Mouse (Mus musculus) liver, embryonic 15.5 days (tissue): ENCODE results near the gene Zdhhc17. TPM values are rescaled to one million over a fixed set of nuclear protein-coding genes. Genes with fewer than 3 reads are reported as not detected.

ENCODE experiments used
- ATAC-seq: fragments of 200-750 bp; cut with Nextera tagmentation; 2 replicates; pipeline ENCODE4 v1.8.0; 2017; ENCODE audit warnings: moderate number of reproducible peaks, mild to moderate bottlenecking, moderate library complexity; ENCODE audit not compliant: insufficient read depth
- H3K27ac ChIP-seq: fragments of 300-500 bp; sonication (generic); replicated peaks from 2 replicates; pipeline ENCODE4 v1.5.1; 2015; ENCODE audit warnings: mild to moderate bottlenecking, inconsistent platforms
- H3K27me3 ChIP-seq: fragments of 300-500 bp; sonication (generic); 2 replicates; pipeline ENCODE4 v1.6.1; 2015; ENCODE audit warnings: mild to moderate bottlenecking, inconsistent platforms
- H3K36me3 ChIP-seq: fragments of 300-500 bp; sonication (generic); replicated peaks from 2 replicates; pipeline ENCODE4 v1.6.1; 2015; ENCODE audit warnings: moderate library complexity, mild to moderate bottlenecking, inconsistent platforms
- H3K4me1 ChIP-seq: fragments of 300-500 bp; sonication (generic); replicated peaks from 2 replicates; pipeline ENCODE4 v1.6.1; 2015; ENCODE audit warnings: inconsistent platforms
- H3K4me2 ChIP-seq: fragments of 300-500 bp; sonication (generic); 2 replicates; pipeline ENCODE4 v1.6.1; 2015; ENCODE audit warnings: moderate library complexity, mild to moderate bottlenecking, inconsistent platforms
- H3K4me3 ChIP-seq: fragments of 300-500 bp; sonication (generic); replicated peaks from 2 replicates; pipeline ENCODE4 v1.5.1; 2015; ENCODE audit warnings: mild to moderate bottlenecking, inconsistent platforms
- H3K9ac ChIP-seq: fragments of 300-500 bp; sonication (generic); 2 replicates; pipeline ENCODE4 v1.6.1; 2015; ENCODE audit warnings: moderate library complexity, mild to moderate bottlenecking, inconsistent platforms
- H3K9me3 ChIP-seq: fragments of 300-500 bp; sonication (generic); replicated peaks from 2 replicates; pipeline ENCODE4 v1.6.1; 2016; ENCODE audit warnings: inconsistent platforms
- WGBS: fragments of 180-500 bp; shearing (Covaris S2); methylation state at CpG from one replicate; pipeline ENCODE4 v1.1.7; 2015; ENCODE audit warnings: mixed read lengths; ENCODE audit not compliant: insufficient replicate concordance; 5-methylcytosine and 5-hydroxymethylcytosine counted together
- polyA plus RNA-seq: library from polyadenylated mRNA; unstranded; fragments of >200 nt; fragmentation: Nextera tagmentation; extraction: Ambion mirVana; gene quantifications from 2 replicates; pipeline ENCODE4 v1.2.1, GENCODE M21; 2015

Gene Zdhhc17
- polyA plus RNA-seq, 1 experiment from 2014 or later: 5.1 TPM

GRCm38 (mm10) chr10:110920368-110920950, 89.5 kb downstream of the Zdhhc17 start:
- Histone ChIP-seq H3K27me3 (peaks cover 38% of the 10 kb centered on the region), H3K27ac (peak overlapping the region; percentile 24; the same call in 1 of the 2 replicates), H3K9ac (peak overlapping the region; percentile 43), H3K36me3 (no peaks in the 10 kb centered on the region), H3K4me3 (peak overlapping the region; percentile 58), H3K4me1 (peaks cover 25% of the 10 kb centered on the region), H3K4me2 (peak overlapping the region; percentile 84), H3K9me3 (no peaks in the 10 kb centered on the region)
- peak; percentile 41 for ATAC-seq
- 2% methylated on average over 15 of the region's 15 CpGs for WGBS

DNA sequence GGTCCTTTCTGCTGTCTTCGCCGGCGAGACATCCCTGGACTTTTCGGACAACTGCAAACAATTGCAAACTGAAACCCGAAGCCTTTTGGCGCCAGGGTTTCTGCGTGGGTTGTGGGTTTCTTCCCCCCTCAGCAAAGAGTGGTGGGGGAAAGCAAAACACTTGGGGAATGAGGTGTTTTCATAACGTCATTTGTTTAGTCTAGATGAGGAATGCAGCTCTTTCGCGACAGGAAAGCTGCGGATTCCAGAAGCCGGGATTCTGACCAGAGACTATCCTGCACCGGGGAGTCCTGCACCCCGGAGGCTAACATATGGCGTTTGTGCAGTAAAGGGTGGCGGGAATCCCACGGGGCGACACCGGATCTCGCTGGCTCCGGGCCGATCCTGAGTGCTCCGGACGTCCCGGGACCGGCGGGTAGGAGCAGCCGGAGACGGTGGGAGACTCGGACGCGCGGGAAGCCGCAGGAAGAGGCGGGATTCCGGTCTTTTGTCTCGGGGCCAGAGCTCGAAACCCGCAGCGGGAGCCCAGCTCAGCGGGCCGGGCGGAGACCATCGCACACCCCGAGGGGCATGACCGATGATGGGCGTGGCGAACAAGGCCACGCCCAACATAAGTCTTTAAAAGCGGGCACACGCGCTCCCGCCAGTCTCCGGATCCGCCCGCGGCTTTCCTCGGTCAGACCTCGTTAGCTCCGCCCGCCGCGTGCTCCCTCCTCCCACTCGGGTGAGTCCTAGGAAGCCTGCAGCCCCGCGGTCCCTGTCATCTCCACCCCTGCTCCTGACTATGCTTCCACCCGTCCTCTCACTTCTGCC, 90.2 kb downstream of the Zdhhc17 start, which contains the start of gene Csrp2:
TSS of gene Csrp2 (plus strand) at position 259 of the 813 bp plus-strand sequence.
- peak; percentile 89 for ATAC-seq
- under 1% methylated on average over 67 of the region's 67 CpGs for WGBS
- no peaks in the 10 kb centered on the region for H3K36me3 ChIP-seq
- peak within 1 kb of the TSS; percentile 50 for H3K9ac ChIP-seq
- no peaks in the 10 kb centered on the region for H3K9me3 ChIP-seq
- peak within 1 kb of the TSS; percentile 58 for H3K4me3 ChIP-seq
- H3K27ac ChIP-seq: peak within 1 kb of the TSS; percentile 65; the same call in 1 of the 2 replicates
- peaks cover 38% of the 10 kb centered on the region for H3K27me3 ChIP-seq
- peaks cover 25% of the 10 kb centered on the region for H3K4me1 ChIP-seq
- H3K4me2 ChIP-seq: peak within 1 kb of the TSS; percentile 84

DNA sequence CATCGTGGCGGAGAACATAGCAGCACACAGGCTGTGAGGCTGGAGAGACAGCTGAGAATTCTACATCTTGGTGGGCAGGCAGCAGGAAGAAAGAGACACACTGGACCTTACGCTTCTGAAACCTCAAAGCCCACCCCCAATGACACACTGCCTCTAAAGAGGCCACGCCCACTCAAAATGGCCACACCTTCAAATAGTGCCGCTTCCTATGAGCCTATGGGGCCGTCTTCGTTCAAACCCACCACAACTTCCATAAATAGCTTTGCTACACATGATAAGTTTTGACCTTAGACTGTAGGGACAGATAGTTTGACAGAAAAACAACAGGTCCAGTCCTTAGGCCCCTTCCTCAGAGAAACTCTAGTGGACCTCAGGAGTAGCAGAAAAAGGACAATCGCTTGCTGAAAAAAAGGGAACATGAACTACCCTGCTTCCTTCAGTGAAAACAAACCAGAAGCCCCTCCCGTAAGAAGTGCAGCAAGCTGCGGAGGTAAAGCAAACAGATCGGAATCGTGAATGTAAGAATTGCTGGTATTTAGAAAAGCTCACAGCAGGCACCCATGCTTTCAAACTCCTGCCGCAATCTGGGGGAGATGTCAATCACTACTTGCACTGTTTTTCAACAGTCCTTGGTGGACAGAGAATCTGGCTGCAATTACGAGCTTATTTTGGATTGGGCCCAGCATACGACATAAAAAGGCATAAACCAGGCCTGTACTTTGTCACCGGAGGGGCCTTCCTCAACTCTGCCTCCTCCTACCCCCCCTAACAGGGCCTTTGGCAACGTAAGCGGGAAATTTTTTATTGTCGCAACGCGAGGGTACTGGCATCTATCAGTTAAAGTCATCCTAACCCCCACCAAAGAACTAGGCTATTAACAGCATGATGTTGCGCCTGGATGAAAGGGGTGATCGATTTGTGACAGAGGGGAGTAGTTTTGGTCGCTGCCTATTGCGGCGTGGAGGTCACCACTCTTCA, 91.2 kb downstream of the Zdhhc17 start:
- no peak overlapping the region for H3K9ac ChIP-seq
- H3K4me1 ChIP-seq: peaks cover 25% of the 10 kb centered on the region
- H3K4me2 ChIP-seq: peak overlapping the region; percentile 84
- ATAC-seq: no peak
- WGBS: 12% methylated on average over 26 of the region's 26 CpGs
- no peaks in the 10 kb centered on the region for H3K9me3 ChIP-seq
- H3K27ac ChIP-seq: no peak overlapping the region
- H3K27me3 ChIP-seq: peaks cover 38% of the 10 kb centered on the region
- H3K36me3 ChIP-seq: no peaks in the 10 kb centered on the region
- H3K4me3 ChIP-seq: peak overlapping the region; percentile 58

DNA sequence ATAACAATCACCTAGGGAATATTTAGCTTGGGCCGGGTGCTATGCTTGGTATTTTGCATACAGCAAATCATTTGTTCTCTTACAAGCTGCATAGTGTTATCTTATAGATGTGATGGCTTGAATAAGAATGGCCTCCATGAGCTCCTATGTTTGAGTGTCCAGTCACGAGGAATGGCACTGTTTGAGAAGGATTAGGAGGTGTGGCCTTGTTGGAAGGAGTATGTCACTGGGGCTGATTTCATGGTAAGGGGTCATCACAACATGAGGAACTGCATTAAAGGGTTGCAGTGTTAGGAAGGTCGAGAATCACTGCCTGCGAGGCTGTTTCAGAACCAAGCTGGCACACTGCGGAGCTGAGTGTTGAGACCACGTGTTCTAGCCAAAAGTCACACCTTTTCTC, 92.4 kb downstream of the Zdhhc17 start:
- Histone ChIP-seq H3K9ac (no peak overlapping the region), H3K4me1 (peaks cover 25% of the 10 kb centered on the region), H3K27ac (no peak overlapping the region), H3K27me3 (peaks cover 34% of the 10 kb centered on the region), H3K4me3 (no peak overlapping the region), H3K9me3 (no peaks in the 10 kb centered on the region), H3K36me3 (no peaks in the 10 kb centered on the region), H3K4me2 (no peak overlapping the region)
- 73% methylated on average over 6 of the region's 6 CpGs for WGBS
- ATAC-seq: no peak

- no peaks in the 10 kb centered on the region for H3K36me3 ChIP-seq
- 68% methylated on average over 11 of the region's 11 CpGs for WGBS
- peaks cover 25% of the 10 kb centered on the region for H3K4me1 ChIP-seq
- no peak overlapping the region for H3K27ac ChIP-seq
- no peak for ATAC-seq
- no peaks in the 10 kb centered on the region for H3K9me3 ChIP-seq
- no peak overlapping the region for H3K9ac ChIP-seq
- H3K4me2 ChIP-seq: no peak overlapping the region
- peaks cover 33% of the 10 kb centered on the region for H3K27me3 ChIP-seq
- H3K4me3 ChIP-seq: no peak overlapping the region
These were observed 93.1 kb downstream of the Zdhhc17 start for GRCm38 (mm10) chr10:110916666-110917344.

DNA sequence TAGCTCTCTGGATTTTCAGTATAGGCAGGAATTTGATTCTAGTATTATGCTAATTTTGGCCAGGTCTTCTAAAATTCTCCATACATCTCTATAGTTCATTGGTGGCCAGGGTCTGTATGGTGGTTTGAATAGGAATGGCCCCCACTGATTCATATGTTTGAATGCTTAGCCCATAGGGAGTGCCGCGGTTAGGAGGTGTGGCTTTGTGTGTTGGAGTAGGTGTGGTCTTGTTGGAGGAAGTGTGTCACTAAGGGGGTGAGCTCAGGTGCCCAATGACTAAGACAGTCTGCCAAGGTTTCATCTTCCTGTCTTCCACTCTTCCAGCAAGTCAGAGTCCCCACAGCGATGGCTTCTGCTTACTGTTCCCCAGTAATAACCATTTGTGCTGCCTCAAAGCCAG, 106.1 kb downstream of the Zdhhc17 start:
- WGBS: 68% methylated on average over 3 of the region's 3 CpGs
- ATAC-seq: no peak
- H3K9me3 ChIP-seq: no peaks in the 10 kb centered on the region
- H3K4me3 ChIP-seq: no peak overlapping the region
- H3K9ac ChIP-seq: no peak overlapping the region
- H3K36me3 ChIP-seq: no peaks in the 10 kb centered on the region
- no peak overlapping the region for H3K27ac ChIP-seq
- no peaks in the 10 kb centered on the region for H3K27me3 ChIP-seq
- no peaks in the 10 kb centered on the region for H3K4me1 ChIP-seq
- no peak overlapping the region for H3K4me2 ChIP-seq

DNA sequence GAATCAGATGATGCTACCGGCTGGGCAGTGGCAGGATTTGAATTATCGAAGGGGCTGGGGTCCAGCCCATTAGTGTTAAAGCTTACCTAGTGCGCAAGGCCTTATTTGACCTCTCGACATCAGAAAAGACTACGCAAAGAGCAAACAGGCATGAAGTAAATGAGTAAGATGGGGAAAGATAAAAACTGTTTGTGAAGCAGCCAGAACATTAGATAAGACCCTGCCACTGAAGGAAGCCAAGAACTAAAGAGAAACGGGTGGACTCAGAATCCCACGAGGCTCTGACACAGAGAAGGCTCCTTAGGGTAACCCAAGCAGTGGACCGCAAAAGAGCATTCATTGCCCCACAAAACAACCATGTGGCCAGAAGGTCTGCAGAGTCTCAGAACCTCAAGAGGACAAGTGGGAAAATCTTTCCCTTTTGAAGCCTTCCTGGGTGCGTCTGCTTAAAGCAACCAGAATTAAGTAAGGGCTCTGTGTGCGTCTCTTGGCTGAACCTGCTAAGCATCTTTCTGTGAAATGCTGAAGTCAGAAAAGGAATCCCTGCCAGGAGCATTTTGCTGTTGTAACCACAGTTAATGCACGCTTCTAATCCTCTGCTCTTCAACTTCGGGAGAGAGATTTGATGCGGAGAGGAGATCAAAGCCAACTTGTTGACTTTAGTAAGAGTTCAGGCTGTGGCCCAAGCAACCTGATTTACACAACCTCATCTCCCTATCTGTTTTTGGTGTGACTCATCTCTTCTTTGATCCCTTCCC, 110.0 kb downstream of the Zdhhc17 start:
- WGBS: 54% methylated on average over 13 of the region's 13 CpGs
- no peak overlapping the region for H3K27ac ChIP-seq
- H3K4me2 ChIP-seq: no peak overlapping the region
- ATAC-seq: no peak
- H3K27me3 ChIP-seq: no peaks in the 10 kb centered on the region
- no peak overlapping the region for H3K9ac ChIP-seq
- H3K36me3 ChIP-seq: no peaks in the 10 kb centered on the region
- H3K9me3 ChIP-seq: no peaks in the 10 kb centered on the region
- H3K4me1 ChIP-seq: no peaks in the 10 kb centered on the region
- H3K4me3 ChIP-seq: no peak overlapping the region

Other genes with a start within 250 kb of the Zdhhc17 start
- 15.4 and 15.7 TPM in 2 replicates for gene Csrp2, start 90.4 kb downstream of the Zdhhc17 start, polyA plus RNA-seq
- 10.0 and 10.2 TPM in 2 replicates for gene Osbpl8, start 154.6 kb upstream of the Zdhhc17 start, polyA plus RNA-seq